Mouse (Mus musculus) testis, postnatal 14 days (tissue): ENCODE results near the gene Usp3.

Experiments
- DNase-seq: peaks from one replicate; pipeline ENCODE4 v3.0.0; 2021; ENCODE audit warnings: low spot score

Gene Usp3

DNA sequence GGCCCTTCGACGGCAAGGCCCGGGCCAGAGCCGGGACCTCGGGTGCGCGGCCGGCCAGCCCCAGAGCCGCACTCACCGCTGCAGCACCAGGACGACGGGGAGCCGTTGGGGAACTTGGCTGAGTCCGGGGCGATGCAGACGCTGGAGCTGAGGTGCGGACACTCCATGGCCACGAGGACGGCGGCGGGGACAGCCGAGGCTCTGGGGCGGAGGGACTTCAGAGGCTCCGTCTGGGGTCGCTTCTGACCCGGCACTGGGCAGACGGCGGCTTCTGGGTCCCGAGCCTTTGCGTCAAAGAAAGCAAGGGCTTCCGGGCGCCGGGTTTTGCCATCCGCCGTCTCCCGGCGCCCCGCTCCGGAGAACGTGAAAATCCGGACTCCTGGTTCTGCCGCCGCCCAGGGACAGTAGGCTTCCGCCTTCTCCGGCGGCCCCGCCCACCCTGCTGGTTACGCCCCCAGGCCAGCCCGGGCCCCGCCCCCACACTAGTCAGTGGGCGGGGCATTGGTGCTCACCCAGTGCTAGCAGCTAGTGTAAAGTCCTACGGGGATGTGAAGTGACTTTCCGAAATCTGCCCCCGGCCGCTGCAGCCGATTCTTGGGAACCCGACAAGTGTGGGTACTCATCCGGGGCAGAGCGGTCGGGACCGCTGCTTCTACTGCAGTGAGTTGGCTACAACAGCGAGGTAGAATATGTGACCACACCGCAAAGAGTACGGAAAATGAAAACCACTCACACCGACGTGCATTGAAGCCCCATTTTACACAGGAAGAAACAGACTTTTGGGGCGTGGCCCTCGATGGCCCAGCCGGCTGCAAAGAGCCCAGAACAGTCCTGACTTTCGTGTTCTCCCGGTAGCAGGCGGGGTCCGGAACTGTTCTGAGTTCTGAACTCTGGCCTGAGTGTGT is at the start of gene Usp3:
Gene Usp3 (minus strand): TSS at position 435 of the 905 bp plus-strand sequence.
- peak; percentile 95 for DNase-seq

DNA sequence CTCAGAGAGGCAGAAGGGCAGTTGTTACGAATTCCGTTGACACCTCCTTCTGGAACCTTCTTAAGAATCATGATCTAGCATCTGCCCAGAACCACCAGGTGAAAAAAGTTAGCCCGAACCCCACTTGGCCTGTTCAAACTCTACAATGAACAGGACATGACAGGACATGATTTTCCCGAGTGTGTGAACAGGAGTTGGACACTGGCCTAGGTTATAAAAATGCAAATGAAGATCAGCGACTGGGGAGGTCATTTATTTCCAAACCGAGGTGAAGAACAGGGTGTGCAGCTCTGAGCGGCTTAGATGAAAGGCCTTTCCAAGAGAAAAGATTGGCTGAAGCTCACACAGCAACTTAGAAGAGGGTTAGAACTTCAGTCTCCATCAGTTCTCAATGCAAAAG is 47.5 kb upstream of the Usp3 start:
- DNase-seq, result peak; percentile 44

DNA sequence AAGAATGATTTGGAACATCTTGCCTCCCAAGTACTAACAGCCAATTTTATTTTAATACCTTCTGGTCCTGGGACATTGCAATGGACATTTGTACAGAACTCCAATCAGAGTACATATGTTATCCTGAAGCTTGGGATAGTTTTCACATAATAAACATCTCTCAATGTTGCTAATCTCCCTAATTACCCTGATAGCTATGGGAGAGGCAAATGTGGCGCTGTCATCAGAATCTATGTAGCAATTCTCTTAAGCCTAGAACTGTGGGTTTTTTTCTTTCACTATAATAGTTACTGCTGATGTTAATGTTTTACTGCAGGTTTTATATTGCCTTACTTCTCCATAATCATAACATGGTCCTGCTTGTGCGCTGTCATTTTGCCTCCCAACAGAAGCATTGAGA is 46.7 kb upstream of the Usp3 start:
- no peak for DNase-seq

- DNase-seq, result no peak
Observed at GRCm38 (mm10) chr9:66632441-66632840, 39.5 kb upstream of the Usp3 start.

- DNase-seq, result no peak
Observed at GRCm38 (mm10) chr9:66630931-66631330, 38.0 kb upstream of the Usp3 start.

DNA sequence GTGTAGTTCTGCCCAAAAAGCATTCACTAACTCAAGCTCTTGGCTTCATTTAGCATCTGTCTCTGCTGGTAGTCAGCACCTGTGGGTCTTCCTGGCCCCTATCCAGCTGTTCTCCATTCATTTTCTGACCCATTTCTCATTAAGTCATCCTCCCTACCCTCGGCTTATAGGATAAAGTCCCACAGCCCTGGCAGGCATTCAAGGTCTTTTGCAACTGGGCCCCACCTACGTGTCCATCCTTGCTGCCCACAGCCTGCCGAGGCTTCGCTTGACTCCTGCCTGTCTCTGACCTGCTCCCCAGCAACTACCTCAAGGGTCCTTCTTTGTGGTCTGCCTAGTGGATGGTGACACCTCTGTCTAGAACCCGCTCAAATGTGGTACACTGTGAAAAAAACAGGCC is 33.7 kb upstream of the Usp3 start:
- no peak for DNase-seq

GRCm38 (mm10) chr9:66625974-66626530 is 33.1 kb upstream of the Usp3 start:
- no peak for DNase-seq

GRCm38 (mm10) chr9:66624873-66625272 is 31.9 kb upstream of the Usp3 start:
- DNase-seq, result no peak

GRCm38 (mm10) chr9:66623627-66624026 is 30.7 kb upstream of the Usp3 start:
- no peak for DNase-seq

DNA sequence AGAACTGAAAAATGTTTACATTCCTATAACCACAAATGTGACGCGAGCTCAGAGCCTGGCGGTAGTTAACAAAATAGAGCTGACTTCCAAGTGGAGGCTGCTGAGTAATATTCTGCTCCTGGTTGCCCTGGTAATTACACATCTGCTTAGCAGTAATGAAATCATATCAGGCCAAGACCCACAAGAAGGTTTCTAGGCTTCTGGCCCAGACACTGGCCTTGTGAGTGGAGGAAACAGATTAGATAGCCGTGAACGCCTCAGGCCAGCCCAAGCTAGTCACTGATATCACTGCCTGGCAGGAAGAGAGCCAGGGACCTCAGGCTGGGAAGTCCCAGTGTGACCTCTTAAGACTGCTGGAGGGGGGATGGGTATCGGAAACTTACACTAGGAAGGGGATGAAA is 27.6 kb upstream of the Usp3 start:
- peak; percentile 87 for DNase-seq

- DNase-seq, result no peak
Observed at GRCm38 (mm10) chr9:66620055-66620454, 27.1 kb upstream of the Usp3 start.

DNA sequence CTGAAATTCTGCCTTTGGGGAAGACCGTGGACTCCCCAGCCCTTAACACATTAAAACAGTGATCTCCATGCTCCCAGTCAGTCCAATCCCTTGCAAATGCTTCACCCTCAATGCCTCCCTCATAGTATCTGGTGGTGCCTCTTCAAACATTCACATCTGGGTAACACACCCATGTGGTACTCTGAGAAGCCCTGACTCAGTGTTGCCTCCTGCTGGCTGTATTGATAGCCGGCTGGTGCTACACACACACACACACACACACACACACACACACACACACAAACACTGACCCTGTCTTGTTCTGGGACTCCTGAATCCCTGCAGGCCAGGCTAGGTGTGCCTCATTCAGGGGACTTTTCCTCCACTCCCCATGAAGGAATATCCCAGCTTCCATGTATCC is 24.9 kb upstream of the Usp3 start:
- DNase-seq, result no peak

GRCm38 (mm10) chr9:66616858-66617257 is 23.9 kb upstream of the Usp3 start:
- DNase-seq, result no peak

DNA sequence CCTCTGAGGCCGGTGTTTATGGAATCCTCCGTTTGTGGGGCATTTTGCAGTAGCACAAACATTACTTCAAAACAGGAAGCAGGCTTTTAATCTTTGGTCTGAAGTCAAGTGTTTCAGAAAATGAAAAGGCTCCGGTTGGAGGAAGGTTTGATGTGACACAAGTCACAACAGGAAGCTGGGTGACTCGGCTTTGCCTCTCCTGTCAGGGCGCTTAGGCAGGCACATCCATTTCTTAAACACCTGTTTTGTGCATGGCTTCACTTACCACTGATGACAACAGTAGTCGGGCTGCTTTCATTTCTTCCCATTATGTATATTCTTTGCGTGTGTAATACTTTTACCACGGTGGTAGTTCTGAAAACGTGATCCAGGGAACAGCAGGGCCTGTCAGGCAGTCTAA is 22.2 kb upstream of the Usp3 start:
- no peak for DNase-seq

DNA sequence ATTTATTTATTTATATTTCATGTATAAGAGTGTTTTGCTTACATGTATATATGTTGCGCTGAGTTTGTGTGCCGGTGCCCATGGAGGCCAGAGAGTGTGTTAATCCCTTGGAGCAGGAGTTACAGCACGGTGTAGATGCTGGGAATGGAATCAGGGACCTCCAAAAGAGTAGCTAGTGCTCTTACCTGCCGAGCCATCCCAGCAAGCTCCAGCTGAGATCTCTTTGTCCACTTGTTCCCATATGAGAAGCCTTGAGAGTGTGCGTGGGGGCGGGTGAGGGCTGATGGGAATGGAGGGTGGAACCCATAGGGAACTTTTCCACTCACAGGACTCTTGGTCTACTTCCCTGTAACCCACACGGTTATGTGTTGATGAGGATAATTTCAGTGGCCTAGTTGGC is 21.6 kb upstream of the Usp3 start:
- DNase-seq, result no peak

DNA sequence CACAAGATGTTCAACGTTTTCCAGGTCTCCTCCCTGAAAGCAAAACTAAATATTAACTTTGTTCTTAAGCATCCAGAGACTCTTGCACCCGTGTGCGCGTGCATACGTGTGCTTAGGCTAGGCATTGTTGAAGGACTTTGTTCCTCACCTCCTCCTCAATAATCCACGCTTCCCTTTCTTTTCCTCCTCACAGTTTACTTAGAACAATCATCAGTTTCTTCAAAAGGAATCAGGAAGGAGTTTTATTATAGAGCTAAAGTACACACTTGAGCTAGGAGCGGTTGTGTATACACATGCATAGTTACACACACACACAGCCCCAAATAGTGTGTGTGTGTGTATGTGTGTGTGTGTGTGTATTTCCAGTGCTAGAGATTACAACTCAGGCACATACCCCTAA is 20.7 kb upstream of the Usp3 start:
- DNase-seq, result no peak

DNA sequence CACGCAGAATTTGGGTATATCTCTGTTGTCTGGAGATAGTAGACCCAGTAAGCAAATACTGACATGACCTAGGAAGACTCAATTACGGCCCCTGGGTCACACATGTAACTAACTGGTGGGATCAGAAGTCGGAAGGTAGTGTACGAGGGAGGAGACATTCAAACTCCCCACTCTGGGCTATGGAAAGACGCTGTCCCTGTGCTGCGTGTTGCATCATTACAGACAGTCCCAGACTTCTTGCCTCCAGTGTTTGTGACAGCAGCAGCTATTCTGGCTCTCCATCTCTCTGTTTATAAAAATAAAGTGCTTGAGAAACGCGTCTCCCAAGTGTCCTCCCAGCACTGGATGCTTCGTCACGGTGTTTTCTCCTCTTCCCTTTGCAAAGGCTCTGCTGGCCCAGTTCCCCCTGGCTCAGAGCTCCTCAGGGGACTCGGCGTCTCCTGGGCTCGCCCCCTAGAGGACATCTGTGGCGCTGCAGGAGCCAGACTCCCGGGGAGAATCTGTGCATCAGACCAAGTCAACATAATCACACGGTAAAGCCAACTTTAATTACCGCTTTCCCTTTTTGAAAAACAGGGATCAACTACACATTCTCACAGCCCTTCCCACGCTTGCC is 18.6 kb upstream of the Usp3 start:
- peak; percentile 83 for DNase-seq

DNA sequence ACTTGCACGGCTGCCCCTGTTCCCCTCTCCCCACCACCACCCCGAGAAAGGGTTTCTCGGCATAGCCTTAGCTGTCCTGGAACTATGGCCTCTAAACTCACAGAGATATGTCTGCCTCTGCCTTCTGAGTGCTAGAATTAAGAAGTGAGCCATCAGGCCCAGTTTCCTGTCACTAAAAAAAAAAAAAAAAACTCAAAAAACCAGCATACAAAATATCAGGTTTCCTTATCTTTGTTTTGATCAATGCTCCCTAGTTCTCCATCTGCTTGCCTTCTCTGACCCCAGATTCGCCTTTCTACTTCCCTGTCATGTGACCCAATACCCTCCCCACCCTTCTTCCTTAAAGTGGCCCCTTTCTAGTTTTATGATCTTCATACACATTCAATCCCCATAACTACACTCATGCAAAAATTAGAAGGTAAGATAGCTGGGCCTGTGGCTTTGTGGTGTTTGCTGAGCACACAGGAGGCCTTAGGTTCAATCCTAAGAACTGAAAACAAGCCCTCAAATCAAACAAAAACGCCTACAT is 15.9 kb upstream of the Usp3 start:
- no peak for DNase-seq

DNA sequence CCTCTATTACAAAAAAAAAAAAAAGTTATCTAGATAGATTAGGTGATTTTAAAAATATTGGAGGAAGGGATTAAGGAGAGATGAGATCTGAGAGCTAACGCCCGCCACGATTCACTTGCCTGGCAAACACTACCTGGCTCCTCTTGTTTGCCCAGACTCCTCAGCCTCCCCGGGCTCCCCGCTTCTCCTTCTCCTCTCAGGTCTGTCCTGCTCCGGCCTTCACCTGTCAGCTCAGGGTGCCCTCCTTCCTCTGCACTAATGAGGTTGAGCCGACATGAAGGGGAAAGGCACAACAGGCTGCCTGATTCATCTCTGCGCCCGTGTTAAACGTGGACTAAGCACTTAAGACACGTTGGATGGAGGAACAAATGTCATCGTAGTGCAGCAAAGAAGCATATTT is 13.9 kb upstream of the Usp3 start:
- DNase-seq, result no peak

- peak; percentile 41 for DNase-seq
Observed at GRCm38 (mm10) chr9:66605876-66606750, 13.2 kb upstream of the Usp3 start.

- peak; percentile 50 for DNase-seq
Observed at GRCm38 (mm10) chr9:66604349-66605206, 11.6 kb upstream of the Usp3 start.
